Mouse (Mus musculus) thymus, postnatal 4 days (tissue): ENCODE data around the gene Mmd2.

ENCODE experiments used
- DNase-seq: peaks from one replicate; pipeline ENCODE4 v3.0.0; 2021

Mmd2 gene

GRCm38 (mm10) chr5:142604379-142604778 lies 4.2 kb downstream of the Mmd2 start:
- DNase-seq, result no peak

GRCm38 (mm10) chr5:142597648-142598390 lies 10.8 kb downstream of the Mmd2 start:
- DNase-seq, result no peak

- DNase-seq, result no peak
Observed at GRCm38 (mm10) chr5:142596723-142597122, 11.9 kb downstream of the Mmd2 start.

GRCm38 (mm10) chr5:142595698-142596097 lies 12.9 kb downstream of the Mmd2 start:
- no peak for DNase-seq

GRCm38 (mm10) chr5:142590953-142591616 lies 17.5 kb downstream of the Mmd2 start:
- DNase-seq, result no peak

- DNase-seq, result no peak
Observed at GRCm38 (mm10) chr5:142583616-142584126, 24.9 kb downstream of the Mmd2 start.

GRCm38 (mm10) chr5:142581517-142581916 lies 27.1 kb downstream of the Mmd2 start:
- DNase-seq, result peak; percentile 68

GRCm38 (mm10) chr5:142578192-142578591 lies 30.4 kb downstream of the Mmd2 start:
- DNase-seq, result no peak

- no peak for DNase-seq
Observed at GRCm38 (mm10) chr5:142576832-142577231, 31.8 kb downstream of the Mmd2 start.

- DNase-seq, result no peak
Observed at GRCm38 (mm10) chr5:142574323-142575057, 34.1 kb downstream of the Mmd2 start.

GRCm38 (mm10) chr5:142564606-142565005 lies 44.0 kb downstream of the Mmd2 start:
- DNase-seq, result no peak

- no peak for DNase-seq
Observed at GRCm38 (mm10) chr5:142560261-142560660, 48.3 kb downstream of the Mmd2 start.

- peak; percentile 83 for DNase-seq
Observed at GRCm38 (mm10) chr5:142557397-142558067, 51.1 kb downstream of the Mmd2 start.

GRCm38 (mm10) chr5:142556721-142557120 lies 51.9 kb downstream of the Mmd2 start:
- no peak for DNase-seq

GRCm38 (mm10) chr5:142555866-142556265 lies 52.7 kb downstream of the Mmd2 start:
- no peak for DNase-seq

- peak; percentile 87 for DNase-seq
Observed at GRCm38 (mm10) chr5:142550706-142551652, 57.6 kb downstream of the Mmd2 start, which contains the start of gene Radil. Radil (minus strand) TSS chr5:142551098.

GRCm38 (mm10) chr5:142549961-142550705 lies 58.5 kb downstream of the Mmd2 start:
- peak; percentile 9 for DNase-seq

- DNase-seq, result no peak
Observed at GRCm38 (mm10) chr5:142549441-142549840, 59.2 kb downstream of the Mmd2 start.

GRCm38 (mm10) chr5:142547066-142547465 lies 61.5 kb downstream of the Mmd2 start:
- DNase-seq, result no peak

GRCm38 (mm10) chr5:142546344-142546743 lies 62.3 kb downstream of the Mmd2 start:
- DNase-seq, result no peak
